Mouse (Mus musculus) neural tube, embryonic 13.5 days (tissue): ENCODE measurements at regions not wholly inside any gene's neighbourhood (a gene's known extent, or its start where the extent isn't known, plus 50 kb on each side); places are given as distances from the start of the nearest gene placed in this dataset.
A peak's percentile ranks its signal among the peaks of the same experiment; 100 is the strongest.

Experiments used
- ATAC-seq: fragments of 200-750 bp; cut with Nextera tagmentation; 2 replicates; pipeline ENCODE4 v1.8.0; 2017; ENCODE audit warnings: low read depth, mild to moderate bottlenecking, moderate TSS enrichment, moderate library complexity
- H3K27ac ChIP-seq: fragments of 300-500 bp; sonication (generic); replicated peaks from 2 replicates; pipeline ENCODE4 v1.5.1; 2015; ENCODE audit warnings: moderate library complexity, mild to moderate bottlenecking, inconsistent platforms
- H3K27me3 ChIP-seq: fragments of 300-500 bp; sonication (generic); 2 replicates; pipeline ENCODE4 v1.6.1; 2015; ENCODE audit warnings: mild to moderate bottlenecking, inconsistent platforms
- H3K36me3 ChIP-seq: fragments of 300-500 bp; sonication (generic); 2 replicates; pipeline ENCODE4 v1.6.1; 2015; ENCODE audit warnings: mild to moderate bottlenecking, inconsistent platforms
- H3K4me1 ChIP-seq: fragments of 300-500 bp; sonication (generic); replicated peaks from 2 replicates; pipeline ENCODE4 v1.6.1; 2015; ENCODE audit warnings: inconsistent platforms
- H3K4me2 ChIP-seq: fragments of 300-500 bp; sonication (generic); 2 replicates; pipeline ENCODE4 v1.6.1; 2015; ENCODE audit warnings: inconsistent platforms, mild to moderate bottlenecking, moderate library complexity
- H3K4me3 ChIP-seq: fragments of 300-500 bp; sonication (generic); 2 replicates; pipeline ENCODE4 v1.5.1; 2015; ENCODE audit warnings: mild to moderate bottlenecking, inconsistent platforms
- H3K9ac ChIP-seq: fragments of 300-500 bp; sonication (generic); 2 replicates; pipeline ENCODE4 v1.6.1; 2015; ENCODE audit warnings: moderate library complexity, mild to moderate bottlenecking, inconsistent platforms
- H3K9me3 ChIP-seq: fragments of 300-500 bp; sonication (generic); 2 replicates; pipeline ENCODE4 v1.6.1; 2016; ENCODE audit warnings: inconsistent platforms
- WGBS: fragments of 180-500 bp; shearing (Covaris S2); methylation state at CpG from one replicate; pipeline ENCODE4 v1.1.7; 2015; 5-methylcytosine and 5-hydroxymethylcytosine counted together

- WGBS, result 82% methylated on average over 2 of the region's 2 CpGs
- Histone ChIP-seq H3K9ac (no peak overlapping the region), H3K27ac (no peak overlapping the region), H3K4me1 (peaks cover 12% of the 10 kb centered on the region), H3K4me3 (no peak overlapping the region), H3K9me3 (no peaks in the 10 kb centered on the region), H3K36me3 (no peaks in the 10 kb centered on the region), H3K4me2 (no peak overlapping the region), H3K27me3 (peaks cover 5% of the 10 kb centered on the region; the same call in 1 of the 2 replicates)
- no peak for ATAC-seq
These were observed 570.8 kb downstream of the Adgrl2 start for GRCm38 (mm10) chr3:148419462-148420074.

- Histone ChIP-seq H3K4me3 (no peak overlapping the region), H3K9me3 (no peaks in the 10 kb centered on the region), H3K4me2 (no peak overlapping the region), H3K27me3 (peaks cover 5% of the 10 kb centered on the region; the same call in 1 of the 2 replicates), H3K9ac (no peak overlapping the region), H3K27ac (no peak overlapping the region), H3K36me3 (no peaks in the 10 kb centered on the region), H3K4me1 (peaks cover 7% of the 10 kb centered on the region; the same call in 1 of the 2 replicates)
- ATAC-seq, result no peak
- 8% methylated on average over 6 of the region's 6 CpGs for WGBS
These were observed 572.3 kb downstream of the Adgrl2 start for GRCm38 (mm10) chr3:148418067-148418466.

- no peak for ATAC-seq
- Histone ChIP-seq H3K36me3 (no peaks in the 10 kb centered on the region), H3K4me2 (no peak overlapping the region), H3K4me3 (no peak overlapping the region), H3K9ac (no peak overlapping the region), H3K9me3 (no peaks in the 10 kb centered on the region), H3K4me1 (peaks cover 7% of the 10 kb centered on the region; the same call in 1 of the 2 replicates), H3K27ac (no peak overlapping the region), H3K27me3 (peaks cover 5% of the 10 kb centered on the region; the same call in 1 of the 2 replicates)
- 88% methylated on average over 7 of the region's 7 CpGs for WGBS
These were observed 574.9 kb downstream of the Adgrl2 start for GRCm38 (mm10) chr3:148415443-148415842.

- 97% methylated on average over 1 of the region's 1 CpGs for WGBS
- no peak overlapping the region for H3K9ac ChIP-seq
- no peak for ATAC-seq
- H3K4me1 ChIP-seq, result peaks cover 6% of the 10 kb centered on the region; the same call in 1 of the 2 replicates
- H3K4me2 ChIP-seq, result no peak overlapping the region
- H3K4me3 ChIP-seq, result no peak overlapping the region
- no peaks in the 10 kb centered on the region for H3K9me3 ChIP-seq
- H3K27me3 ChIP-seq, result no peaks in the 10 kb centered on the region
- no peaks in the 10 kb centered on the region for H3K36me3 ChIP-seq
- no peak overlapping the region for H3K27ac ChIP-seq
These were observed 577.3 kb downstream of the Adgrl2 start for GRCm38 (mm10) chr3:148413027-148413426.

- ATAC-seq, result no peak
- WGBS, result 97% methylated on average over 1 of the region's 1 CpGs
These were observed 578.2 kb downstream of the Adgrl2 start for GRCm38 (mm10) chr3:148412191-148412590.

GRCm38 (mm10) chr3:148398349-148398748 is 592.0 kb downstream of the Adgrl2 start:
- Histone ChIP-seq H3K9me3 (no peaks in the 10 kb centered on the region), H3K4me1 (no peaks in the 10 kb centered on the region), H3K4me2 (no peak overlapping the region), H3K4me3 (no peak overlapping the region), H3K27me3 (no peaks in the 10 kb centered on the region), H3K9ac (no peak overlapping the region), H3K36me3 (no peaks in the 10 kb centered on the region), H3K27ac (no peak overlapping the region)
- 13% methylated on average over 7 of the region's 7 CpGs for WGBS
- no peak for ATAC-seq

More at GRCm38 (mm10) chr3:148412191-148412590, 578.2 kb downstream of the Adgrl2 start:
- Histone ChIP-seq H3K9me3 (no peaks in the 10 kb centered on the region), H3K4me3 (no peak overlapping the region), H3K4me2 (no peak overlapping the region), H3K9ac (no peak overlapping the region), H3K27me3 (no peaks in the 10 kb centered on the region), H3K4me1 (no peaks in the 10 kb centered on the region), H3K27ac (no peak overlapping the region), H3K36me3 (no peaks in the 10 kb centered on the region)

- H3K36me3 ChIP-seq, result no peaks in the 10 kb centered on the region
- 82% methylated on average over 6 of the region's 6 CpGs for WGBS
- no peaks in the 10 kb centered on the region for H3K27me3 ChIP-seq
- no peaks in the 10 kb centered on the region for H3K4me1 ChIP-seq
- ATAC-seq, result no peak
- H3K27ac ChIP-seq, result no peak overlapping the region
- no peaks in the 10 kb centered on the region for H3K9me3 ChIP-seq
- H3K4me3 ChIP-seq, result no peak overlapping the region
- H3K9ac ChIP-seq, result no peak overlapping the region
- no peak overlapping the region for H3K4me2 ChIP-seq
These were observed 602.8 kb downstream of the Adgrl2 start for GRCm38 (mm10) chr3:148387550-148387949.

GRCm38 (mm10) chr3:148385712-148386111 is 604.6 kb downstream of the Adgrl2 start:
- Histone ChIP-seq H3K27ac (no peak overlapping the region), H3K9me3 (no peaks in the 10 kb centered on the region), H3K4me2 (no peak overlapping the region), H3K27me3 (no peaks in the 10 kb centered on the region), H3K9ac (no peak overlapping the region), H3K36me3 (no peaks in the 10 kb centered on the region), H3K4me1 (no peaks in the 10 kb centered on the region), H3K4me3 (no peak overlapping the region)
- ATAC-seq, result no peak
- WGBS, result 92% methylated on average over 7 of the region's 7 CpGs

- Histone ChIP-seq H3K4me3 (no peak overlapping the region), H3K9me3 (no peaks in the 10 kb centered on the region), H3K36me3 (no peaks in the 10 kb centered on the region), H3K4me1 (no peaks in the 10 kb centered on the region), H3K27ac (no peak overlapping the region), H3K4me2 (no peak overlapping the region), H3K27me3 (no peaks in the 10 kb centered on the region), H3K9ac (no peak overlapping the region)
- no peak for ATAC-seq
- WGBS, result 98% methylated on average over 1 of the region's 1 CpGs
These were observed 609.3 kb downstream of the Adgrl2 start for GRCm38 (mm10) chr3:148381057-148381456.

GRCm38 (mm10) chr3:148363331-148363730 is 627.0 kb downstream of the Adgrl2 start:
- Histone ChIP-seq H3K4me1 (no peaks in the 10 kb centered on the region), H3K9ac (no peak overlapping the region), H3K27ac (no peak overlapping the region), H3K9me3 (no peaks in the 10 kb centered on the region), H3K27me3 (no peaks in the 10 kb centered on the region), H3K36me3 (no peaks in the 10 kb centered on the region), H3K4me2 (no peak overlapping the region), H3K4me3 (no peak overlapping the region)
- 79% methylated on average over 5 of the region's 5 CpGs for WGBS
- ATAC-seq, result no peak

- no peak for ATAC-seq
These were observed 627.9 kb downstream of the Adgrl2 start for GRCm38 (mm10) chr3:148362453-148362864.

GRCm38 (mm10) chr3:148343633-148344361 is 646.6 kb downstream of the Adgrl2 start:
- H3K27ac ChIP-seq, result no peak overlapping the region
- H3K36me3 ChIP-seq, result no peaks in the 10 kb centered on the region
- H3K4me2 ChIP-seq, result peak overlapping the region; percentile 31
- peak; percentile 90 for ATAC-seq
- H3K4me3 ChIP-seq, result no peak overlapping the region
- 3% methylated on average over 10 of the region's 10 CpGs for WGBS
- no peak overlapping the region for H3K9ac ChIP-seq
- peaks cover 13% of the 10 kb centered on the region for H3K4me1 ChIP-seq
- no peaks in the 10 kb centered on the region for H3K9me3 ChIP-seq
- H3K27me3 ChIP-seq, result no peaks in the 10 kb centered on the region

More at GRCm38 (mm10) chr3:148362453-148362864, 627.9 kb downstream of the Adgrl2 start:
- H3K36me3 ChIP-seq, result no peaks in the 10 kb centered on the region
- no peaks in the 10 kb centered on the region for H3K27me3 ChIP-seq
- H3K9me3 ChIP-seq, result no peaks in the 10 kb centered on the region
- WGBS, result 32% methylated on average over 2 of the region's 2 CpGs
- no peaks in the 10 kb centered on the region for H3K4me1 ChIP-seq
- no peak overlapping the region for H3K27ac ChIP-seq
- no peak overlapping the region for H3K4me3 ChIP-seq
- H3K9ac ChIP-seq, result no peak overlapping the region
- no peak overlapping the region for H3K4me2 ChIP-seq
